Mouse (Mus musculus): ENCODE results near the gene Sigirr. TPM values are rescaled to one million over a fixed set of nuclear protein-coding genes. Genes with fewer than 3 reads are reported as not detected.

Gene Sigirr
- total and polyA plus RNA-seq, 3 experiments, result 8.3 to 17.5 TPM; not detected in 1

DNA sequence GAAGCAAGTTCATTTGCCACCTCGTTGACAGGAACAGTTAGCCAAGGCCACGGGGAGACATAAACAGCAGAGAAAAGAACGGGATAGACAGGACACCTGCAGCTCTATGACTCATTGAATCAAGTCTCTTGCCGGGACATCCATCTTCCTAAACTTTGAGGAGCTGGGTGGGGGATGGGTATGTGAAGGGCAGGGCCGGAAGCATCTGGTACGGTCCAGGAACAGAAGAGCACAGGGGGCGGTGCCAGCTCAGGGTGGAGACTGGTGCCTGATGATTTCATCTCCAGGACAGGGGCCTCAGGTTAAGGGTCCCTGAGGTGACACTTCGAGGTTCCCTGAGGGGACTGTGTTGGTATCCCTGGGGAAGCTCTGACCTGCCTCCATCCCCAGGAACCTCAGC, 12.5 kb downstream of the Sigirr start:
- Histone ChIP-seq H3K9ac (ENCODE audit: control insufficient read depth, low read depth, low read length, poor library complexity, severe bottlenecking) (no peak overlapping the region), H3K4me3 (ENCODE audit: control insufficient read depth in 1 of 2, insufficient read depth in 1 of 2, low read depth in 2 of 2, low read length in 2 of 2) (no peak overlapping the region)

DNA sequence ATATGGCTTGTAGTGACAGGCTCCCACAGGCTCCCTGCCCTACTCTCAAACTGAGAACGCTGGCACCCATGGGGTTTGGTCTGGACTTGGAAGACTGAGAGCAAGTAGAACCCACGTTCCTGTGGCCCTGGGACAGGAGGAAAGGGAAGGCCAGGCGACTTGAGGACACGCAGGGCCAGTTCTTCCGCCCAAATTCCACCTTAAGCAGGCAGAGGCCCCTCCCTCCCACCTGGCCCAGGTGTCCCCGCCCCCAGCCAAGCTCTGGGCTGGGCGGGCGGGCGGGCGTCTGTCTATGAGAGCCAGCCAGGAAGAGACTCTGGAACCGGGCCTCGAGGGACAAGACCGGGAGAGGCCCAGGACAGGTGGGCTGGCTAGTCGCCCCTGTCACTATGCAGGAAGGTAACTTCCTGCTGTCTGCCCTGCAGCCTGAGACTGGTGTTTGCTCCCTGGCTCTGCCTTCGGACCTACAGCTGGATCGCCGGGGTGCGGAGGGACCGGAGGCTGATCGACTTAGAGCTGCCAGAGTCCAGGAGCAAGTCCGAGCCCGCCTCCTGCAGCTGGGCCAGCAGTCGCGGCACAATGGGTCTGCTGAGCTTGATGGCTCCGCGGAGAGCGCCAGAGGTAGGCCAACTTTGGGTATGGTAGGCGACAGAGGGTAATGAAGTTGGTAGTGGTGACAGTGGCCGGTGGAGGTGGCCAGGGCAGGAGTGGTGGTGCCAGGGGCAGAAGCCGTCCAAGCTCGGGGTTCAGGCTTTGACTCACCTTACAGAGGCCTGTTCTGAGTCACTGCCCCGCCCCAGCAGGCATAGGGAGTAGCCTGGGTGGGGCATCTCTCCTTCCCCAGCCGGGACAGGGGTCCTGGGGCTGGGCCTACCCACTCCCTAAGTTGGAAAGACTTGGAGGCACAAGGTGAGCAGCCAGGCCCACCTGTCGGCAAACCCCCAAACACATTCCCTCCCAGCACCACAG, 20.6 kb downstream of the Sigirr start:
- no peaks in the 10 kb centered on the region for H3K36me3 ChIP-seq (ENCODE audit: control insufficient read depth in 1 of 2, insufficient read depth in 2 of 2, low read length in 2 of 2)
- no peaks in the 10 kb centered on the region for H3K9me3 ChIP-seq (replicated peaks; ENCODE audit: insufficient read depth, low read length)
- H3K4me1 ChIP-seq (ENCODE audit: control insufficient read depth in 1 of 2, insufficient read depth in 2 of 2, low read length in 2 of 2), result no peaks in the 10 kb centered on the region
- no peak overlapping the region for H3K27ac ChIP-seq (ENCODE audit: control insufficient read depth, low read depth, low read length)
- no peak overlapping the region for H3K4me3 ChIP-seq (ENCODE audit: control insufficient read depth in 1 of 2, insufficient read depth in 1 of 2, low read depth in 2 of 2, low read length in 2 of 2)
- DNase-seq (ENCODE audit: low read depth, low spot score), result no peak
- no peak overlapping the region for H3K9ac ChIP-seq (ENCODE audit: control insufficient read depth, low read depth, low read length, poor library complexity, severe bottlenecking)
- peaks cover 0 to 2% of the 10 kb centered on the region in 2 experiments; a peak in 3 of 4 replicates for H3K27me3 ChIP-seq (ENCODE audit: control insufficient read depth in 1 of 2, insufficient read depth in 2 of 2, low read length in 2 of 2)
- no peaks in the 10 kb centered on the region for H3K79me2 ChIP-seq (ENCODE audit: control insufficient read depth, insufficient read depth, low read length, poor library complexity)
- TF ChIP-seq JUND (IDR thresholded peaks at IDR 0.05; ENCODE audit: low read depth, low read length), result no peak
- TF ChIP-seq BHLHE40 (IDR thresholded peaks at IDR 0.05; ENCODE audit: borderline replicate concordance, low read depth, low read length), result no peak
- TF ChIP-seq SMC3 (IDR thresholded peaks at IDR 0.05; ENCODE audit: low read depth, low read length), result no peak
- TF ChIP-seq ELF1 (IDR thresholded peaks at IDR 0.05; ENCODE audit: low read depth, low read length), result no peak
- no peak for TF ChIP-seq EP300 (IDR thresholded peaks at IDR 0.05; ENCODE audit: low read depth in 1 of 2, low read length in 2 of 2)
- TF ChIP-seq ZKSCAN1 (IDR thresholded peaks at IDR 0.05; ENCODE audit: low read depth, low read length), result no peak
- no peak for TF ChIP-seq MAZ (IDR thresholded peaks at IDR 0.05; ENCODE audit: low read depth, low read length)
- TF ChIP-seq GATA1 (IDR thresholded peaks at IDR 0.05; ENCODE audit: low read depth, low read length), result no peak
- TF ChIP-seq TBP (IDR thresholded peaks at IDR 0.05; ENCODE audit: low read depth, low read length), result no peak
- no peak for TF ChIP-seq SIN3A (IDR thresholded peaks at IDR 0.05; ENCODE audit: low read length)
- no peak for TF ChIP-seq UBTF (IDR thresholded peaks at IDR 0.05; ENCODE audit: borderline replicate concordance, insufficient read depth, low read depth, low read length)
- TF ChIP-seq KAT2A (conservative IDR thresholded peaks at IDR 0.05; ENCODE audit: low read depth, low read length), result no peak
- TF ChIP-seq ZC3H11A (IDR thresholded peaks at IDR 0.05; ENCODE audit: low read depth, low read length), result no peak

More for the DNA sequence above, 12.5 kb downstream of the Sigirr start:
- TF ChIP-seq ZNF384 (IDR thresholded peaks at IDR 0.05; ENCODE audit: low read depth, low read length), result no peak
- no peak for TF ChIP-seq MAFK (IDR thresholded peaks at IDR 0.05; ENCODE audit: borderline replicate concordance, low read depth, low read length)
- no peak for TF ChIP-seq SMC3 (IDR thresholded peaks at IDR 0.05; ENCODE audit: low read depth, low read length)
- no peak for TF ChIP-seq ZC3H11A (IDR thresholded peaks at IDR 0.05; ENCODE audit: low read depth, low read length)
- TF ChIP-seq MYB (IDR thresholded peaks at IDR 0.05; ENCODE audit: low read depth, low read length), result no peak
- TF ChIP-seq SIN3A (IDR thresholded peaks at IDR 0.05; ENCODE audit: low read length), result no peak
- TF ChIP-seq JUND (IDR thresholded peaks at IDR 0.05; ENCODE audit: low read depth, low read length), result no peak
- TF ChIP-seq GABPA (IDR thresholded peaks at IDR 0.05; ENCODE audit: low read depth, low read length), result no peak
- no peak for TF ChIP-seq POLR2A (IDR thresholded peaks at IDR 0.05; ENCODE audit: control insufficient read depth in 1 of 2, insufficient read depth in 1 of 2, low read depth in 1 of 2, low read length in 2 of 2, poor library complexity in 1 of 2)
- no peak for TF ChIP-seq CHD1 (IDR thresholded peaks at IDR 0.05; ENCODE audit: low read depth, low read length)
- no peak for TF ChIP-seq MAZ (IDR thresholded peaks at IDR 0.05; ENCODE audit: low read depth, low read length)
- TF ChIP-seq TCF12 (IDR thresholded peaks at IDR 0.05; ENCODE audit: low read depth, low read length), result no peak
- TF ChIP-seq ELF1 (IDR thresholded peaks at IDR 0.05; ENCODE audit: low read depth, low read length), result no peak
- TF ChIP-seq UBTF (IDR thresholded peaks at IDR 0.05; ENCODE audit: borderline replicate concordance, insufficient read depth, low read depth, low read length), result no peak
- no peak for TF ChIP-seq NELFE (IDR thresholded peaks at IDR 0.05; ENCODE audit: low read depth, low read length)
- no peak for TF ChIP-seq USF1 (IDR thresholded peaks at IDR 0.05; ENCODE audit: low read depth, low read length)
- TF ChIP-seq POLR2AphosphoS2 (IDR thresholded peaks at IDR 0.05; ENCODE audit: low read length), result no peak
- no peak for TF ChIP-seq CTCF (IDR thresholded peaks at IDR 0.05 in 2 of 3, conservative IDR thresholded peaks at IDR 0.05 in 1 of 3; ENCODE audit: control insufficient read depth in 1 of 3, insufficient read depth in 1 of 3, low read depth in 2 of 3, low read length in 3 of 3, poor library complexity in 1 of 3, severe bottlenecking in 1 of 3)
- TF ChIP-seq USF2 (IDR thresholded peaks at IDR 0.05; ENCODE audit: borderline replicate concordance in 1 of 2, insufficient read depth in 1 of 2, low read depth in 1 of 2, low read length in 2 of 2), result no peak
- H3K4me1 ChIP-seq (ENCODE audit: control insufficient read depth in 1 of 2, insufficient read depth in 2 of 2, low read length in 2 of 2), result peaks cover 0 to 4% of the 10 kb centered on the region in 2 experiments; a peak in 2 of 4 replicates
- no peaks in the 10 kb centered on the region for H3K27me3 ChIP-seq (ENCODE audit: control insufficient read depth in 1 of 2, insufficient read depth in 2 of 2, low read length in 2 of 2)
- H3K36me3 ChIP-seq (ENCODE audit: control insufficient read depth in 1 of 2, insufficient read depth in 2 of 2, low read length in 2 of 2), result peaks cover 0 to 3% of the 10 kb centered on the region in 2 experiments; a peak in 2 of 4 replicates
- no peak overlapping the region for H3K27ac ChIP-seq (ENCODE audit: control insufficient read depth, low read depth, low read length)
- H3K9me3 ChIP-seq (replicated peaks; ENCODE audit: insufficient read depth, low read length), result no peaks in the 10 kb centered on the region
- no peak for DNase-seq (ENCODE audit: low read depth, low spot score)
- H3K79me2 ChIP-seq (ENCODE audit: control insufficient read depth, insufficient read depth, low read length, poor library complexity), result no peaks in the 10 kb centered on the region
